Mouse (Mus musculus): ENCODE data around the gene Myo18a.

The Myo18a gene

DNA sequence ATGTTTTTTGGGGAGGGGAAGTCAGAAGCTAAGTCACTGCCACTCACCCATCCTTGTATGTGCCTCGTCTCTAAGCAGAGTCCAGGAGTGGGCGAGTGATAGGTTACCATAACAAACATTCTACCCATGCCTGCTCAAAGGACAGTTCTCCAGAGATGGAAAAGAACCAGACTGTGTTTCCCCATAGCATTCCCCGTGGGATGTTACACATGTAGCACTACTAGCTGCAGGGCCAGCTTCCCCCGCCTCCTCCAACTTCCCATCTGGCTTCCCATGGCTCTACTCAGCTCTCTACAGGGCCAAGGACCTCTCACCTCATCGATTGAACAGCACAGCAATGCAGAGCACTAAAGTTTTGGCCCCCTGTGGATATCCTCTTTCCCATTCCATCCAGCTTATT, 32.2 kb downstream of the Myo18a start:
- DNase-seq = no peak

DNA sequence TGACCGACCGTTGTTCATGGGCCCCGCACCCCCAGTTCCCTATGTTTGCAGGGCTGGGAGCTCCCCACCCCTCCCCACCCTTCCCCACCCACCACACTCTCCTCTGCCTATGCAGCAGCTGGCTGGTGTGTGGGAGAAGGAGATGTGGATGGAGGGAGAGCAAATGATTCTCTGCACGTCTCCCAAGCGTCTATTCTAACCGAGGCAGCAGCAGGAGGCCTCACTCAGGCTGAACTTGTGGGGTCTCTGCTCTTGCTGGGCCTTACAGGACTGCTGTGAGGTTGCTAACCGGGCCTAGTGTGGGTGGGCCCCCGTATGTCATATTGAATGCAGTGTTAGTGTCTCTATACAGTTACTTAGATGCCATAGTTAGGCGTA, 37.4 kb downstream of the Myo18a start:
- DNase-seq = no peak

DNA sequence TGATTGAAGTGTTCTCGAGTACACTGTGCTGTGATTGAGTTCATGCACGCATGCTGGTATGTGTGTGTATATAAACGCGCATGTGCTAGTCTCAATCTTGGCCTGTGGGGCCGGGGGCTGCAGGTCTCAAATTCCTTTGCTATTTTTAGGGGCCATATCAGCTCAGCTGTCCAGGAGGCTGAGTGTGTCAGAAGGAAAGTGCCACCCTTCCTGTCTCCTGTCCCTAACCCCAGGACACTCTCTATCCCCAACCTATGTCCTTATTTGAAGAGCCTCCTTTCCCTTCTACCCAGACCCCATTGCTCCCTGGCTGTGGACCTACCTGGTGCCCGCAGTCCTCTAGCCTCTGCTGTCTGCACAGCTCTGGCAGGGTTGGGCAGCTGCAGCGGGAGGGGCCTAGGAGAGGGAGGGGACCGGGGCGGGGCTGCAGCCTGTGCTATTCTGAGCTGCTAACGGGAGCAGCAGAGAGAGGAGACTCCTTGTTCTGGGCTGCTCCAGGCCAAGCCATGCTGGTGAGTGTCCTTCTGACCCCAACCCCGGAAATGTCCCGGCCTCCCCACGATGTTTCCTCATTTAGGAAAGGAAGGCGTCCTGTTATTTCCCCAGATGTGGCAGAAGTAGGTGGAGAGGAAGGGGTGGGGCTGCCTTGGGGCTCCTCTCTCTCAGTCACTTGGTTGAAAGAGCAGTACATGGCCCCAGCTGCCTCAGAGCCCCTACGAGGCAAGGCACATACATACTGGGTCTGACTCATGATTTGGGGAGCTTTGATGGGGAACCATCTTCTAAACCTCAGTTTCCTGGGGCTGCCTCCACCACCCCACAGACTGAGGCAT, 38.0 kb downstream of the Myo18a start:
- DNase-seq = peak; percentile 80 to 89

DNA sequence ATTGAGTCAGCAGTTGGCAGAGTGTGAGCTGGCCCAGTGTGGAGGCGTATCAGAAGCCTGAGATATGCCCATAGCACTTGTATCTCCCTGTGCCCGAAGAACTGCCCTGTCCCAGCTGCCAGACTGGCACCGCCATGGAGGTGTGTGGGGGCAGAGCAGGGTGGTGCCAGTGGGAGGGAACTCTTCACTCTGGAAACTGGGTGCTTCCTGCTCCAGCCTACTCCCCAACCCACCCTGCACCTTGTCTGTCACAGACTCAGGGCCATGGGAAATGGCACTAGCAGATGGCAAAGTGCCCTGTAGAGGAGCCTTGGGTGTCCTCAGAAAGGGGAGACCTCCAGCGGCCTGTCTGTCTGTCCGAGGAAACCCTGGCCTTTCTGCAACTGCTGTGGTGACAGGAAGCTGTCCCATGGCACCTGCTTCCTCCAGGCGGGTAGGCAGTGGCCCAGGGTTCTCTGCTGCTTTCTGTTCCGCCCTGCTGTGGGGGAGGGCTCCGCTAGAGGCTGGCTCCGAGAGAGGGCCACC, 39.4 kb downstream of the Myo18a start:
- peak; percentile 71 to 82 for DNase-seq

DNA sequence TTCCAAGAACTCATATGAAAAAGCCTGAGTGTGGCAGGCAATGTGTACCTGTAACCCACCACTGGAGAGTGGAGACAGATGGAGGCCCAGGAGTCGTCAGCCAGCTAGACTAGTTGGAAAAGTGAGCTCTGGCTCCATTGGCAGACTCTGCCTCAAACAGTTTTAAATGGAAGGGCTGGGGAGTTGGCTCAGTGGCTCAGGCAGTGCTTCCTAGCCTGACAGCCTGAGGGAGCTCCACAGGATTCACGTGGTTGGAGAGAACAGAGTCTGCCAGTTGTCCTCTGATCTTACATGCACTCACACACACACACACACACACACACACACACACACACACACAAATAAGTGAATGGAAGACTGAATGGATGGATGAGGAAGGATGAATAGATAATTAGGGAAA, 43.2 kb downstream of the Myo18a start:
- DNase-seq = no peak

DNA sequence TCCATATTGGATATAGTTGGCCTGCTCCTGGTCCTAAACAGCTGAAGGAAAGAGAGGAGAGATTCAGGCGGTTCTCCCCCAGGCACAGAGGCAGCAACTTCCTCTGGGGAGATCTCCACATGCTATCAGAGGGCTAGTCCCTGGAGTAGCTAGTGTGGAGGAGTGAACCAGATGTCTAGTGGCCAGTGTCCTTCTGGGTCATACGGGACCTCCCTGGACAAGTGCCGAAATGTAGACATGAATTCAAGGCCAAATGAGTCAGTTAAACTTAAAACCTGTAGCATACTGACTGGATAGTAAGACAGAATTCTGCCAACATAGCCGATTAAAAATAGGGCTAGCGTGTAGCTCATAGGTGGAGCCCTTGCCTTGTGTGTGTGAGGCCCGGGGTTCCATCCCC, 43.8 kb downstream of the Myo18a start:
- no peak for DNase-seq

DNA sequence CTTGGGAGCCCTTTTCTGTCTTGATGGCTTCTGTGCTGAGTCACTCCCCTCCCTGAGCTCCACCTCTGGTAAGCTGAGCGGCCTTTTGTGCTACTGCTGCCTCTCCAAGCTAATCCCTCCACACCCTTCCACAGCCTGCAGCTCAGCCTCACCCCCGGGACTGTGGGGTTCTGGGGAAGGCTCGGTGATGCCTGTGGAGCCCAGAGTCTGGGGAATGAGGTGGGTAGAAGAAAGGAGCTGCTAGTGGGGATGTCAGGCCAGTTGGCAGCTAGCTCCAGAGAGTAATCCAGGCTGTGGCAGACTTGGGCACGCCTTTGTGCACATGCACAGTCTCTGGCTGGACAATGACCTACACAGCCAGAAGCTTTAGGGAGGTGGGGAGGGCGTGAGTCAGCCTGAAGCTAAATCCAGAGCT, 45.0 kb downstream of the Myo18a start:
- no peak for DNase-seq

DNA sequence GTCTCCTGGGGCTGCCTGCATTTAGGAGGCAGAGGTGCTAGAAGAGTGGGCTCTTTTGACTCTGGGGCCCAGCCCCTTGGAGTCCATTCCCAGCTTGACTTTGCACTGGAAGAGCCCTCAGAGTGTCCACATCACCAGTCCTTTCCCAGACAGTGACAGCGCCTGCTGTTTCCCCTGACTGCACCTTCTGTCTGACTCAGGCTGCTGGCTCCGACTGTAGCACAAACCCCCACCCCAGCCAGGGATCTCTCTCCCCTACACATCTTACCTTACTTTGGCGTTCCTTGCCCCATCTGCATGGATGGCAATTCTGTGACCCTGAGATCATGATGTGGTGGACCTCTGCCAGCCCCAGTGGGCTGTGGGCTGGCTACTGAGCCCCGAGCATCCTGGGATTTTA, 46.2 kb downstream of the Myo18a start:
- DNase-seq = no peak

DNA sequence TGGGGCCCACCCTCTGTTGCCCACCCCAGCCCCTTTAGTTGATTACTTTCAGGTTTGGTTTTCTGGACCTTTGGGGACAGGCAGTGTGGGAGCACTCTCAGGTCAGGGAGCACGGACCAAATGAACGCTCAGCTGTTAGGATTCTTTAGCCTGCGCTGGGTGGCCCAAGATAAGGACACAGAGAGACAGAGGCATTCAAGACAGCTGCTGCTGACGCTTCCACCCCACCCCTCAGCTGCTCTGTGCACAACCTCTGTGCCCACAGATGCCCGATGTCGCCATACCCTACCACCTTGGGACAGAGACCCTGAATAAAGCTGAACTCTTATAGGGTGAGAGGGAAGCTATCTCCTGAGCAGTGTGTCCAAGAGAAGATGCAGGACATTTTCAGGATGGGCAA, 47.0 kb downstream of the Myo18a start:
- DNase-seq = no peak

DNA sequence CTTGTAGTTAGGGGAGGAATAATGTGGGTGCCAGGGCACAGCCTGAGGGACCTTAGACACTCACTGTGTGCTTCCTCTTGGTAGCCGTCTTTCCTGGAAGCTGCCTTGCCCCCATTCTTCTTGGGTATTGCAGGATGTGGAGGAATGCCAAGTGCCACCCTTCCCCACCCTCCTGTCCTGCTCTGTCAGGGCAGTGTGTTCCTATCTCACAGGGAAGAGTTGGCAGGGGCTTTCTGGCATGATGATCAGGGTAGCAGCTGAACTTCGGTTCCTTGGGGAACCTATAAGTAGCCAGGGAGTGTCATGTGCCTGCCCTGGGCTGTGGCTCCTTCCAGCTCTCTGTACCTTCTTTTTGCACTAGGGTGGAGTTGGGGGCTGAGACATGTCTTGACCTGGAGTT, 50.9 kb downstream of the Myo18a start:
- DNase-seq = no peak

DNA sequence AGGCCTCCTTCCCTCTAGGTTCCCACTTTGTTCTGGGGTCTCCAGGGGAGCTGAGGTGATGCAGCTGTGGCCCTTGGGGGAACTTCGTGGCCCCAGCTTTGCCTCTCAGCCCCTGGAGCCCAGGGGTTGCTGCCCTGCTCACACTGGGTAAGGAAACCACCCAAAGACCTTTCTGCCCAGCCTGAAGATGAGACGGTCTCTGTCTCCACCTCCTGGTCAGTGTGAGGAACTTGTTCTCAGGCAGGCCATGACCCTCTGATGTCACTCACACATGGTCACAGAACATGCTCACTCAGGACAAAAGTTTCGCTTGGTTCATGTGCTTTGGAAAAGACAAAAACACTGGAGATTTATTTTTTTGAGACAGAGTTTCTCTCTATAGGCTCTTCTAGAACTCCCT, 53.0 kb downstream of the Myo18a start:
- peak; percentile 52 to 63 for DNase-seq

DNA sequence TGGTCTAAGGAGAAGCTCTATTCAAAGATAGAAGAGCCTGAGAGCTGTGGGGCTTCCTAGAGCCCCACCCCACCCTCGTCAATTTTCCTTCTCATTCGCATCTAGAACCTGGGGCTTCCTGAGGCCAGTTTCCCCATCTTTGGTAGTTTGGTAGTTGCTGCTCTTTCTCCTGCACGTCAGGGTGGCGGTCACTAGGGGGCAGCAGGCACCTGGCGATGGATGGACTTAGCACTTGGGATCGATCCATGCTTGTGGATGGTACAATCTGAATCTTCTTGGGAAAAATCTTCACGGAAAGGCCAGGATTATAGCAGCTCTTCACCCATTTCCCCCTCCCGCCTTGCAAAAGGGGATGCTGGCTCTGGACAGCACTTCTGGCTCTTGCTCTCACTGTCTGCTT, 58.6 kb downstream of the Myo18a start:
- no peak for DNase-seq

DNA sequence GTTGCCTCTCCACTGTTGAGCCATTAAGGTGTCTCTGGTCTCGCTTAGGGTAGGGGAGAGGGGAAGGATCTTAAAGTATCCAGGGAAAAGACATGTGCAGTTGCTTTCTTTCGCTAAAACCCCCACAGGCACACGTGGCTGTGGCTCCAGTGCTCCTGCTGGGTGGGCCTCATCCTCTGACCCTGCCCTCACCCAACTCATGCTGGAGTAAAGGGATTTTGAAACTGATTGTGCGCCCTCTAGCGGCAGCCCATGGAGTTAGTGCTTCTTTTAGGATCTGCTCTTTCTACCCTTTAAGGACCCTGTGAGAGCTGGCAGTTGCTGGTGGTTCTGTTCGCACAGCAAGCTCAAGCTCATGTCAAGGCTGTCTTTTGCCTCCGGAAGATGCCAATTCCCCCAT, 59.7 kb downstream of the Myo18a start:
- peak in 1 of 2 experiments; percentile 29 for DNase-seq

DNA sequence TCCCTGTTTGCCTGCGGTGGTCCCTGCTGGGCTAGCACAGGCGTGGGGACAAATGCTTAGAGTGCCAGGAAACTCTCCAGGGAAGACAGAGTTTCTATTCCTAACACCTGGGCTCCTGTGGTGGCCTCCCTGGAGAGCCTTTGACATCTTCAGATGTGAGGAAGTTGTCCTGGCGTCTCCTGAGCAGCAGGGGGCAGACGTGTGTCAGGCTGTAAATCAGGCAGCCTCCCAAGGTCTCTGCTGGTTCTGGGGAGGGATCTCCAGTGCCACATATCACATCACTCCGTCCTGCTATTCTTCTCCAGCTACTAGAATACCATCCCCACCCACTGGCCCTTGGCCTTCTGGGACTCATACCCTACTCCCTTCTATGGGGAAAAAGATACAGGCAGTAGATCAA, 62.8 kb downstream of the Myo18a start:
- peak; percentile 45 to 47 for DNase-seq

DNA sequence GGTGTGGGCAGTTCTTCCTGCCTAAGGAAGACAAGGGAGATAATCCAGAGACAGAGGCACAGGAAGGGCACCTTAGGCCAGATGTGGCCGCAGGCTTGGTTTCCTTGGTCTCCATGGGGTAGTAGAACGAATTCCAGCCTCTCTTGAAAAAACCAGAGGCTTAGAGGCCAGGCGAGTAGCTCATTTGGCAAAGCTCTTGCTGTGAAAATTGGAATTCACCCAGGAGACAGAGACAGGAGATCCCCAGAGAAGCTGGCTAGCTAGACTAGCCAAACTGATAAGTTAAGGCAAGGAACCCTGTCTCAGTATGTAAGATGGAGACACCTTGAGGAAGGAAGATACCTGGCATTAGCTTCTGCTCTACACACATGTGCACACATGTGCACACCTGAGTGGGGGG, 63.3 kb downstream of the Myo18a start:
- DNase-seq = no peak

DNA sequence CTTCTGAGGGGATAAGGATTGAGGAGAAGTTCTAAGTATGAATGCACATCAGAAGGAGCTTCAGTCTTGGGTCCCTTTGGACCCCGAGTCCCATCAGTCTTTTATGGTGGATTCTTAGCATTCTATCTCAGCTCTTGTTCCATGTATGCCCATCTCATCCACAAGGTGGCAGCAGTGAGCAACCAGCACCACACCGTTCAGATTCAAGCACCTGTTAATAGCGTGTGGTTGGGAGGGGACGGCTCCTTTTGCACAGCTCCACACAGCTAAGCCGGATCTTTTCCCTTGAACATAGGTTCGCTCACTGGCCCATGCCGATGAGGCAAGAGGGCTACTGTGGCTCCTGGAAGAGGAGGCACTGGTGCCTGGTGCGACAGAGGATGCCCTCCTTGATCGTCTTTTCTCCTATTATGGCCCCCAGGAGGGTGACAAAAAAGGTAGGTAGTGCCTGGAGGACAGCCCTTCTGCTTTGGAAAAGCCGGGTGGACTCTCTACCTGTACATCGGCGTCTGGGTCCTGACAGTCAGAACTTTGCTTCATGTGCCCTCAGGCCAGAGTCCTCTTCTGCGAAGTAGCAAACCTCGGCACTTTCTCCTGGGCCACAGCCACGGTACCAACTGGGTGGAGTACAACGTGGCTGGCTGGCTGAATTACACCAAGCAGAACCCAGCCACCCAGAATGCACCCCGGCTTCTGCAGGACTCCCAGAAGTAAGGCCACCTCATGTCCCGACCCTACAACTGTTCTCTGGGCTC, 64.4 kb downstream of the Myo18a start:
- DNase-seq = peak in 1 of 2 experiments; percentile 47

DNA sequence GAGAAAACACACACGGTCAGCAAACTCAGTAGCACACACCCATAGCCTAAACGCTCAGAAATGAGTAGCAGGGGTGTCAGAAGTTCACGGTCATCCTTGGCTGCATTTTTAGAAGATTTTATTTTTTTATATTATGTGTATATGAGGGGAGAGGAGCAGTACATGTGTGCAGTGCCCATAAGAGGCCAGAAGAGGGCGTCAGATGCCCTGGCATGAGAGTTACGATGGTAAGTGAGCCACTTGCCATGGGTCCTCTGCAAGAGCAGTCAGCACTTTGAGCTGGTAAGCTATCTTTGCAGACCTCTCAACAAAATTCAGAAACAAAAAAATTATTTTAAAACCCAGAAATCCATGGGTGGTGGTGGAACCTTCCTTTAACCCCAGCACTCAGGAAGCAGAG, 65.1 kb downstream of the Myo18a start:
- no peak for DNase-seq

DNA sequence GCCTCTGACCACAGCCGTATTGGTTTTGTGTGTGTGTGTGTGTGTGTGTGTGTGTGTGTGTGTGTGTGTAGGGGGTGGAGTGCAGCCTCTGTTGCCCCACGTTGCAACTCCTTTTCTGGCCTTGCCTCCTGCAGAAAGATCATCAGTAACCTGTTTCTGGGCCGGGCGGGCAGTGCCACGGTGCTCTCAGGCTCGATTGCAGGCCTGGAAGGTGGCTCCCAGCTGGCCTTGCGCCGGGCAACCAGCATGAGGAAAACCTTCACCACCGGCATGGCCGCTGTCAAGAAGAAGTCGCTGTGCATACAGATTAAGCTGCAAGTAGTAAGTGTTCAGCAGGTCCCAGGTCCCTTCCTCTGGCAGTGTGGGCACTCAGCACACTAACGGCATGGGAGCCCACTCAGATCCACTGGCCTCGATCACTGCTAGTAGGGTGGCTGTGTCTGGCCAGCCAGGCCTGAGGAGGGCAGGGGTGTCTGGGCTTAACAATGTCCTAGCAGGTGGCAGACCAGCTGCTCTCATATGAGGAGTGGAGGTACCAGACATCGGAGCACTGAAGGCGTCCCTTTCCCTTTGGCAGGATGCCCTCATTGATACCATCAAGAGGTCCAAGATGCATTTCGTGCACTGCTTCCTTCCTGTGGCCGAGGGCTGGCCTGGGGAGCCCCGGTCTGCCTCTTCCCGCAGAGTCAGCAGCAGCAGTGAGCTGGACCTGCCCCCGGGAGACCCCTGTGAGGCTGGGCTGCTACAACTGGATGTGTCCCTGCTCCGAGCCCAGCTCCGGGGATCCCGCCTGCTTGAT, 66.2 kb downstream of the Myo18a start:
- no peak for DNase-seq

DNA sequence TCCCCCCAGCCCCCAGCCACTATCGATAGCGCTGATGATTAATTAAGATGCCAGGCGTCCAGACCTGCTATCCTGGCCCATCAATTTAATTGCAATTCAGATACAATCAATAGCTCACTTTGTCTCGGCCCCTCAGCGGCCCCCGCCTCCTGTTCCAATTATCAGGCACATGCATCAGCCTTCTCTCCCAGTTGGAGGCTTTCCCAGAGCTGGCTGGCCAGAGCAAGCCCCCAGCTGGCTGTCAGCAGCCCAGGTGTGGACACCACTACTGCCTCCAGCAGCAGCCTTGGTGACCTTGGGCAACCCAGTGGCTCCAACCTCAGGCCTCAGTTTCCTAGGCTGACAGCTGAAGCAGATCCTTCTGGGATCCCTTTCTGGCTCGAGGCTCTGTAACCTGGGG, 67.8 kb downstream of the Myo18a start:
- DNase-seq = no peak

DNA sequence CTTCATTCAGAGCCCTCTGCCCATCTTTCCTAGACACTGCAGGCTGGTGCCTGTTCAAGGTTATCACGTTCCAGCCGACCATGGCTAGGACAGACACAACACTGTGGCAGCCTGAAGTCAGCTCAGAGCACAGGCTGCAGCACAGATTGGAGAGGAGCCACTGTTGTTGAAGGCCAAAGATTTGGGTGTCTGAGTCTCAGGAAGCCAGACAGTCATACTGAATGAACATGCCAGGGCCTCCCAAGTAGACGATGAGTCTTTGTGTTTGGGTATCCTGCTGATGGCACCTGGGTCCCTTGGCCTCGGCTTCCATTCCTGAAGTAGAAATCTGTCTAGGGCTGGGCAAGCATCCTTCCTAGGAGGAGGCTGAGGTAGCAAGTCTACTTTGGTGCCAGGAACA, 69.5 kb downstream of the Myo18a start:
- no peak for DNase-seq

DNA sequence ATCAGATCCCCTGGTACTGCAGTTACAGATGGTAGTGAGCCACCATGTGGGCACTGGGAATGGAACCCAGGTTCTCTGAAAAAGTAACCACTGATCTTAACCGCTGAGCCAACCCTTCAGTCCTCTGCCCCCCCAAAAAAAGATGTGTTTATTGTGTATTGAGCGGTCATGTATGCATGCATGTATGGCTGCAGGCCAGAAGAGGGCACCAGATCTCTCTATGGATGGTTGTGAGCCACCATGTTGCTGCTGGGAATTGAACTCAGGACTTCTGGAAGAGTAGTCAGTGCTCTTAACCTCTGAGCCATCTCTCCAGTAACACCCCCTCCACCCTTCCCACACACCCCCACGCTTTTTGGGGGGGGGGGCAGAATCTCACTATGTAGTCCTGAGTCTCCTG, 72.1 kb downstream of the Myo18a start:
- DNase-seq = no peak

DNA sequence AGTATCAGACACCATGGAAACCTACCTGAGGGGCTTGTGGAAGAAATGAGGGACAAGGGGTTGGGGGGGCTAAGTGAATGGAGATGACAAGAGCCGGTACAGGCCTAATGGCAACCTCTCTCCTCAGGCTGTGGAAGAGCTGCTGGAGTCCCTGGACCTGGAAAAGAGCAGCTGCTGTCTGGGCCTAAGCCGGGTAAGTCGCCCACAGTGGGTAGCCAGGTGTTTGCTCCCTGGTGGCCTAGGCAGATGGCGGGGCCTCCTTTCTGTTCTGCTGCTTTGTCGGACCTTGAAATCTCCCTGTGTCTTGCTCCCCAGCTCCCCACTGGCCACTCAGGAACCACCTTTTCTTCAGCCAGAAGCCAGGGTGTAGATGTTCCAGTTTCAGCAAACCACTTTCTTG, 73.2 kb downstream of the Myo18a start:
- no peak for DNase-seq

DNA sequence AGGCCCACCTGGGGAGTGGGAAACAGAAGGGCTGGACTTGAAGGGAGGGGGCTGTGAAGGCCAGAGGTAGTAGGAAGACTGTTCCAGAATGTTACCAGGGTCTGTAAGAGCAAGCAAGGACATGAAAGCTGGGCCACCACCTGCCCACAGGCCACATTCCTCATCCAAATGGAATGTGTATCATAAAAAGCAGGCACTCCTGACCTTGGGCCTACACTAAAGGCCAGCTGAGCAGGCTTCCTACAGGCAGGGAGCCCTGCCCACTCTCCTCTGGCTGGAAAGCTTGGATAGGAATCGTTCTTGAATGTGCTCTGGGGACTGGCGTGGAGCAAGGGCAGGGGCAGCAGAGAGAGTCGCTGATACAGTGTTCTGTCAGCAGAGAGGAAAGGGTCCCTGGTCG, 73.7 kb downstream of the Myo18a start:
- no peak for DNase-seq
